Mouse (Mus musculus) MEL (cell line): ENCODE measurements around the gene Il12rb1.

Experiments
- CTCF ChIP-seq, 3 experiments: IDR thresholded peaks in 2 of 3; conservative IDR thresholded peaks in 1 of 3; 2 replicates each; pipeline ENCODE4 v1.5.1; 2011 to 2012; ENCODE audit warnings: low read length in 3 of 3, low read depth in 2 of 3, mild to moderate bottlenecking in 2 of 3, improper control_type of control experiment in 1 of 3, inconsistent platforms in 1 of 3, mixed read lengths in 1 of 3, moderate library complexity in 1 of 3; ENCODE audit not compliant: control insufficient read depth in 1 of 3, insufficient read depth in 1 of 3, poor library complexity in 1 of 3, severe bottlenecking in 1 of 3
- GABPA ChIP-seq: IDR thresholded peaks from 2 replicates; pipeline ENCODE4 v1.6.1; 2012; ENCODE audit warnings: low read depth, mild to moderate bottlenecking, inconsistent platforms, low read length, improper control_type of control experiment, moderate library complexity
- HCFC1 ChIP-seq: IDR thresholded peaks from 2 replicates; pipeline ENCODE4 v1.6.1; 2012; ENCODE audit warnings: low read depth, mild to moderate bottlenecking, inconsistent platforms, low read length, improper control_type of control experiment, moderate library complexity
- ZMIZ1 ChIP-seq: IDR thresholded peaks from 2 replicates; pipeline ENCODE4 v1.6.1; 2012; ENCODE audit warnings: low read depth, mild to moderate bottlenecking, inconsistent platforms, low read length, improper control_type of control experiment, moderate library complexity

GRCm38 (mm10) chr8:70836666-70837065, 28.4 kb downstream of the Il12rb1 start:
- TF ChIP-seq HCFC1 = no peak
- no peak for TF ChIP-seq GABPA
- TF ChIP-seq CTCF (IDR thresholded peaks at IDR 0.05 in 2 of 3, conservative IDR thresholded peaks at IDR 0.05 in 1 of 3; ENCODE audit: control insufficient read depth in 1 of 3, insufficient read depth in 1 of 3, low read depth in 2 of 3, low read length in 3 of 3, poor library complexity in 1 of 3, severe bottlenecking in 1 of 3) = no peak
- TF ChIP-seq ZMIZ1 = no peak
